Mouse (Mus musculus) erythroblast, embryonic 14.5 days (primary cell): Measurements from ENCODE around the gene Milr1.

Experiments
- GATA1 ChIP-seq: IDR thresholded peaks from 2 replicates; pipeline ENCODE4 v1.6.1; 2012; ENCODE audit warnings: low read length, inconsistent platforms, mixed read lengths
- TAL1 ChIP-seq: IDR thresholded peaks from 3 replicates; pipeline ENCODE4 v1.6.1; 2012; ENCODE audit warnings: low read length, inconsistent platforms, mixed read lengths

DNA sequence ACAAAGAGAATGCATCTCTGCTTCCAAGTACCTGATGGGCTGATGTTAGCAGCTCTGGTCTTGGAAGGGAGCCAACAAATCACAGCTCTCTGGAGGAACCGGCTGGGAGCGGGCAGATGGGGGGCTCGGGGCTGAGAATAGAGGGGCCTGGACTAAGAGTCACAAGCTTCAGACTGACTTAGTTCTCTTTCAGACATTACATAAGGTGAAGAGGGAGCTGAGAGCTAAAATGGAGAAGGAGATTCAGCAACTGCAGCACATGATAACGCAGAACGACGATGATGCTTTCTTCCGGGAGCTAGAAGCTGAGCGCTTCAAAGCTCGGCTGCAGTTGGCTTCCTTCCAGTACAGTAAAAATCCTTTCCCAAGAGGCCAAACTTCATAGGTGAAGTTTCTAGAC is 67.3 kb downstream of the Milr1 start:
- TF ChIP-seq GATA1: no peak
- no peak for TF ChIP-seq TAL1
